In genomic region chr8:20294826-20295225, GRCm38 (mm10) we compare ENCODE assay signal across 8 mouse cellular contexts.
DNase-seq lines count a peak whose midpoint lies in the region; TF ChIP-seq lines count a peak whose summit lies in the region.
"Not testable (repeated sequence)": the region's sequence is repeated elsewhere in the genome, so short reads cannot be mapped to it uniquely, and the experiment has no call there.

No protein-coding gene starts in this region.

- DNase-seq in adrenal gland, postnatal 25 days: peak; percentile 0
- DNase-seq in gastrocnemius, postnatal 4 days (ENCODE audit: low spot score in 2 of 2): peak; percentile 8 to 31
- peak; percentile 23 for DNase-seq in heart, postnatal 4 days
- peak; percentile 24 to 48 for DNase-seq in kidney, postnatal 25 days
- DNase-seq in left cerebral cortex, postnatal 4 days: peak; percentile 2
- DNase-seq in spleen, adult 18-20 months: peak; percentile 8 to 14
- DNase-seq in thymus, adult 2 months: peak; percentile 17
- peak; percentile 20 for DNase-seq in urinary bladder, postnatal 14 days (ENCODE audit: low spot score)

- TF ChIP-seq POLR2A in thymus, adult 2 months (IDR thresholded peaks at IDR 0.05; ENCODE audit: control insufficient read depth, extremely low read depth, insufficient read depth, low read length, poor library complexity): not testable (repeated sequence)

- not testable (repeated sequence) for H3K27me3 ChIP-seq in thymus, adult 2 months (ENCODE audit: control insufficient read depth, insufficient read depth, low read length)

- intact Hi-C loops in left cerebral cortex, postnatal 4 days (cut with DNase I): not testable (repeated sequence)

- not testable (repeated sequence) for H3K4me3 ChIP-seq in thymus, adult 2 months (ENCODE audit: control insufficient read depth, insufficient read depth, low read length)

- H3K4me1 ChIP-seq in thymus, adult 2 months (replicated peaks; ENCODE audit: control insufficient read depth, insufficient read depth, low read length): not testable (repeated sequence)

- TF ChIP-seq CTCF in thymus, adult 2 months (IDR thresholded peaks at IDR 0.05; ENCODE audit: borderline replicate concordance, control insufficient read depth, extremely low read depth, insufficient read depth, low read length, poor library complexity): not testable (repeated sequence)

- WGBS in thymus, adult 2 months: 91% methylated on average over 4 of the region's 4 CpGs

- not testable (repeated sequence) for H3K27ac ChIP-seq in thymus, adult 2 months (ENCODE audit: control insufficient read depth, insufficient read depth, low read length)

- not testable (repeated sequence) for H3K36me3 ChIP-seq in thymus, adult 2 months (ENCODE audit: control insufficient read depth, insufficient read depth, low read length)
